Mouse (Mus musculus) monocyte, adult 5-6 weeks (primary cell): ENCODE measurements around the gene Man2a2. TPM values are rescaled to one million over a fixed set of nuclear protein-coding genes. Genes with fewer than 3 reads are reported as not detected.
"Not testable (repeated sequence)": the region's sequence is repeated elsewhere in the genome, so short reads cannot be mapped to it uniquely, and the experiment has no call there.

Experiments used
- ATAC-seq: fragments of 153-309, 156-312 bp; replicated peaks from 2 replicates; pipeline ENCODE4 v1.8.0; 2017; ENCODE audit warnings: mild to moderate bottlenecking; ENCODE audit not compliant: low TSS enrichment, insufficient number of reproducible peaks, severe bottlenecking, poor library complexity, low FRiP score
- total RNA-seq: library from RNA; stranded (forward); fragments of 200-1000, 200-491, 200-594 nt; gene quantifications from 3 replicates; pipeline ENCODE4 v1.2.3, GENCODE M21; 2017

Man2a2 gene
- total RNA-seq, 1 experiment from 2014 or later: 18.0 TPM

DNA sequence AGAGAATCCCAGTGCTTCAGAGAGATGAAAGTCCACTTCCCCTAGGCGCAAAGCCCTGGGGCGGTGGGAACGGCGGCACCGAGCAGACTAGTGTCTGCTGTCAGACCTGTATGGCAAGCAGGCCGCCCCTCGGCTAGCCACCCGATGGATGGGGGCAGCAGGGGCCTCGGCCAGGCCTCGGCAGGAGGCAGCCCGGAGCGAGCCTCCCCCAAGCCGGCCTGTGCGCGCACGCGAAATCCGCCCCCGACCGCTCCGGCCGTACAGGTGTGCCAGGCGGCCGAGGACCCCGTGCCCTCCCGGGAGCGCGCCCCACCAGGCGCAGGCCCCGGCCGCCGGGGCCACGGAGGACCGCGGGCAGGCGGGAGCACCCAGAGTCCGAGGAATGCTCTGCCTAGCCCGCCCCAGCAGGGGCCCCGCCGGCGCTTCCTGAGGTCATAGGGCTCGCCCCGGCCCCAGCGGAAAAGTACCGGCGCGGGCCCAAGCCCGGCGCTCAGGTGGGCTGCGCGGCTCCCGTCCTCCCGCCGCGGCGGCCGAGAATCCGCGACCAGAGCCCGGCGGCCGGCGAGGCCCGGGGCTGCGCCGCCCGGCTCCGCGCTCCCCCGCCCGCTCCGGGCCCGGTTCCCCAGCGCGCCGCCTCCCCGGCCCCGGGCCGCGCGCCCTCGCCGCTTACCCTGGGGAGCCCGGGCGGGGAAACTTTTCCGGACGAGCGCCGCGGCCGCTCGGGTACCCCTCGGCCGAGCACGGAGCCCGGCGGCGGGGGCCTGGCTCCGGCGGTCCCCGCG, 30.9 kb upstream of the Man2a2 start:
- no peak for ATAC-seq

DNA sequence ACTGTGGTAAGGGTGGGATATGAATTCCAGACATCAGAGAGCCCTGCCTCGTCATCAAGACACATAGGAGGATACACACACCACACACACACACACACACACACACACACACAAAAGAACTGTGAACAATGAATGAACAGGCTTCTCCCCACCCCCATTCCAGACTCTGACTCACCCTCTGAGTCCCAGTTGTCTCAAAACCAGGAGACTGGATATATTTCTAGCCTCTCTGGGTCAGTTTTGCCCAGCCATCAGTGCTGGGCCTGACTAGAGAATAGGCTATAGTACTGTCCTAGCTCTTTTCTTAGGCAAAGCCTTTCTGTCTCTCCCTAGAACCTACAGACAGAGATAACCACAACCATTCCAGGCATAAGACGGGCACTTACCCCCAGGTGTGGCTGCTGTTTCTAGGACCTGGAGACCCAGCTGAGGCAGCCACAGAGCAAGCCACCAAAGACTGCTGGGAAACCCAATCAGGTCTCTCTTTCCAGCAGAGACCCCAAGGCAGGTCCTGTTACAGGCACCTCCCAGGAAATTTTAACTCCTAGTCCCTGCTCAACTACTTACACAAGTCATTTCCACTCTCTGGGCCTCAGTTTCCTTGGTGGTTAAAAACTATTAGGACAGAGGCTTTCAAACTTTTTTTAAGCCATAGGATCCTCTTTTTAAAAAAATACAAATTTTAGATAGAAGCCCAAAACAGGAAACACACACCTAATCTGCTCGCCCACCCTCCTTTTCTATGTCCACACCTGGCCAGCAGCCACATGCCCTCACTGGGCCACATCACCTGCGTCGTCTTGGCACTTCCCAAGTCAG, 30.1 kb upstream of the Man2a2 start:
- no peak for ATAC-seq

DNA sequence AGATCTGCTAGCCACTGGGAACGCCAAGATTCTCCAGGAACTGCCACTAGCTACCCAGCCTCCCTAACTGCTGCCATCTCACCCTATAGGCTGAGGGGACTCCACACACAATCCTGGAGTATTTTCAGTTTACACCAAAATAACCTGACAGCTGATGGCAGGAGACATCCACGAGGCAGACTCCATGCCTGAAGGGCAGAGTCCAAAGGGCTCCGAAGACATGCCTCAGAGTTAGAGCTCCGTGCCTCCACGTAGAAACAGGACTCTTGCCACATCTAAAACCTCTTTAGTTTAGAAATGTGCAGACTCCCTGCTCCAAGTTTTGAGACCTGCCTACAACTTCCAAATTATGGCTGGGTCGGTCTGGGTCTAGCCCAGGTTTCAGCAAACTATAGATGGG, 29.4 kb upstream of the Man2a2 start:
- ATAC-seq: no peak

DNA sequence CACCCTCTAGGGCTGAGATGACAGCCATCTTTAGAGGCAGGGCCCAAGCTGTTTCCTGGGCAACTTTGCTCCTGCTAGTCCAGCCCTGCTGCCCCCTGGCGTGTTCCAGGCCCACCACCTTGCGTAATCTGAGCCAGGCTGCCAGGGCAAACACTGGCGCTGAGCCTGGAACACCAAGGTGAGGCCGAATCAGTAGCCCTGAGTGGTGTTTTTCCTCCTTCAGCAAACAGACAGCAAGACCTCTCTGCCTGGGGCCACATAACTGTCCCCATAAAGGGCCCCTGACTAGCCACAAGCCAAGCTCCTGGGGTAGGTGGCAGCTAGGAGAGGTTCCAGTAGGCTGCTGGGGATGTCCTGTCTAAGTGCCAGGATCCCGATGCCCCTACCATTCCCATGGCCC, 28.9 kb upstream of the Man2a2 start:
- no peak for ATAC-seq

DNA sequence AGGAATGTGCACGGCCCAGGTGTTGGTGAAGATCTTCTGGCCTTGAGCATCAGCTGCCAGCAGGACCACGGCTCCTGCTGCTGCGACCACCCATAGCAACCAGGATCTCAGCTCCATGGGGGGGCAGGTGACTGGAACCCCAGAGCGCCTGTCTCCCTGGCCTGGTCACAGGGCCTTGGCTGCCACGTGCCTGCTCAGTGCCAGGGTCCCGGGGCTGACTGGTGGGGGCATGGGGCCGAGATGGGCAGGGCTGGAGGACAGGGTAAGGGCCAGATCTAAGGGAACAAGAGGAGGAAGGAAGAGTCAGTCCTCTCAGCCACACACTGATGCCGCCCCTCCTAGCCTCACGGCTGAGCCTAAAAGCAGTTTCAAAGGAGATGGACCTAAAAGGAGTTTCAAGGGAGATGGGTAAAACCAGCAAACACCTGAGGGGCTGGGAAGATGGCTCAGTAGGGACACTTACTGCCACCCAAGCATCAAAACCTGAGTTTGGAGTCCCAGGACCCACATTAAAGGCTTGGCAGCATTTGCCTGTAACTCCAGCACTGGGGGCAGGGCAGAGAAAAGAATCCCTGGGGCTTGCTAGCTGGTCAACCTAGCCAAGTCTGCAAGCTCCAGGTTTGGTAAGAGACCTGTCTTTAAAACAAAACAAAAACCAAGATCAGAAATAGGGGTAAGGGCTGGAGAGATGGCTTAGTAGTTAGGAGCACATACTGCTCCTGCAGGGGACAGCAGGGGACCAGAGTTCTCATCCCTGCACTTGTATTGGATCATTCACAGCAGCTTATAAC, 27.7 kb upstream of the Man2a2 start:
- no peak for ATAC-seq

DNA sequence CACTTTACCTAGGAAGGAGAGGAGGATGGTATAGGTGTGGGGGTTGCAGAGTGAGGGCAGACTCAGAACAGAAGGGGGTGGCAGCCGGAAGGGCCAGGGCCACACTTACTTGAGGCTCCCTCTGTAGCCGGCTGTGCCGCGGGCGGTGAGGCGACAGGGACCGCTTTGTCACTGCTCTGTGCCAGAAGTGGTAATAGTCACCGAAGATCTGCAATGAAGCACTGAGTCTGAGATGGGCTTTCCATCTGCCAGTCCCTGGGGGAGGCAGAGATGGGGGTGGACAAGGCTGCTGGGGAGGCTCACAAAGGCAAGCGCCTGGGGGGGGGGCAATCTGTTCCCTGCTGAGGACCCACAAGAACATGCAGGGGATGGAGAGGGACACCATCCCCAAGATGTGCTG, 26.8 kb upstream of the Man2a2 start:
- ATAC-seq: no peak

DNA sequence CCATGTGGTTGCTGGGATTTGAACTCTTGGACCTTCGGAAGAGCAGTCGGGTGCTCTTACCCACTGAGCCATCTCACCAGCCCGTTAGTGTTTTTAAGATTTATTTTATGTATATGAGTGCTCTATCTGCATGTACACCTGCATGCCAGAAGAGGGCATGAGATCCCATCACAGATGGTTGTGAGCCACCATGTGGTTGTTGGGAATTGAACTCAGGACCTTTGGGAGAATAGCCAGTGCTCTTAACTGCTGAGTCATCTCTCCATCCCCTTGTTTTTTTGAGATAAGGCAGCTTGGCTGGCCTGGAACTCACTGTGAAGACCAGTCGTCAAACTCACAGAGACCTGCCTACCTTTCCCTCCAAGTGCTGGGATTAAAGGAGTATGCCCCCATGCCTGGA, 25.3 kb upstream of the Man2a2 start:
- ATAC-seq: not testable (repeated sequence)

DNA sequence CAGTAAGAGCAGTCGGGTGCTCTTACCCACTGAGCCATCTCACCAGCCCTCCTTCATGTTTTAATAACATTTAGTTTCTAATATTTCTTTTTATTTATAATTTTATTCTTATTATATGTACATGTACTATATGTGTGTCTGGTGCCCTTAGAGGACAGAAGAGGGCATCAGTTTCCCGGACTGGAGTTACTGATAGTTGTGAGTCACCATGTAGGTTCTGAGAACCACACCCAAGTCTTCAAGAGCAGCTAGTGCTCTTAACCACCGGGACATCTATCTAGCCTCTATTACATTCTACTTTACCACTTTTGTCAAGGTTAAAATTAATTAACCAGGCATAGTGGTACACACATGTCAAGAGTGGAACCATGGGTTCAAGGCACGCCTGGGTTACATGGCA, 23.4 kb upstream of the Man2a2 start:
- no peak for ATAC-seq

DNA sequence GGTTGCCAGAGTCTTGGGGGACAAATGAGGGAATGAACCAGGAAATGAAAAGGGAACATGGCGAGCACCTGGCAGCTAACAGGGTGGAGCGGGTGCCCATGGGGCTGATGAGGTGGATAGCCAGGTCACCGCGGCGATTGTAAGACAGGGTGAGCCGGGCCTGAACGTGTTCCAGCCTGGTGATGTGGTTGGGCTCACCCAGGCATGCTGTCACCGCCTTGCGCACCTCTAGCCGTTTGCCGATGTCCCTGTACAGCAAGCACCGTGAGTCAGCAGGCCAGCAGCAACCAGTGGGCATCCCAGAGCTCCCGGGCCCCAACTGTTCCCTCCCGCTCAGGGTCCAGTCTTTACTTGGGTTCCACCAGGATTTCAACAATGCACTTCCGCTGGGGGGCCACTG, 20.9 kb upstream of the Man2a2 start:
- ATAC-seq: no peak

DNA sequence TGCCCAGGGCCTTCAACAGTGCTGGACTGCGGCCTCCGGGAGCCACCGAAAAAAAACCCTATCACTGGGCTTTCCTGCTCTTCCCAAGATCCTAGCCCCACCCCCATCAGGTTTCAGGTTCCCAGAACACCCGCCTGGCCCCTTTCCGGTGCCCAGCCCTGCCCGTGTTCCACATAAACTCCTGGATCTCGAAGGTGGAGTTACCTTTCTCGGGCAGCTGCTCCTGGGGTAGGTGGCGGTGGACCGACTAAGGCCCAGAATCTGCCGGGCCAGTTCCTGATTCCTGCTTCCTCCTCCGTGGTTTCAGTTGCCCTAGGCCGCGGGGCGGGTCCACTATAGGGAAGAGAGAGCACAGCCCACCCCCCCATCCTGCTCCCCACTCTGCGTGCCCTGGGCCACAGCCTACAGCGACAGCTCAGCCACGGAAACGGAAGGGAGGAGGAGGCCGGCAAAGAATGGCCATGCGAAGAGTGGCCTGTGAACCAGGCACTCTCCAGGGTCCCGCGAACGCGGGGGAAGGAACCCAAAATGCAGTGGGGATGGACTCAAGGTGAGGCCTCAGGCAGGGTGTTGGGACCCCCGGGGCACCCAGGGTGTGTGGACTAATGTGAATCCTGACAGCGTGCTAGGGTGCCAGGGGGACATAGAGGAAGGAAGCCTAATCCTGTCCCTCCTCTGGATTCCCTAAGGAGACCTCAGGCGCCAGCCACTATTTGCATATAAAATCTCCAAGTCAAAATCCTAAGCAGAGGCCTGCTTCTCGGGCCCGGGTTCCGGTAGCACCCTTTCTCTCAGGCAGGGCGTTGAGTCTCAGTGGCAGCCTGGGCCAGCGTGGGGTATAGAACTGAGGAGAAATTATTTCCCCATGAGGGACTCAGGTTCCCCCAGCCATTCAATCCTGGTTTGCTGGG, 16.7 kb upstream of the Man2a2 start, which contains the start of gene Fes:
Gene Fes, minus strand, starts transcription at position 314 of the 911 bp plus-strand sequence.
- ATAC-seq: peak; percentile 60

DNA sequence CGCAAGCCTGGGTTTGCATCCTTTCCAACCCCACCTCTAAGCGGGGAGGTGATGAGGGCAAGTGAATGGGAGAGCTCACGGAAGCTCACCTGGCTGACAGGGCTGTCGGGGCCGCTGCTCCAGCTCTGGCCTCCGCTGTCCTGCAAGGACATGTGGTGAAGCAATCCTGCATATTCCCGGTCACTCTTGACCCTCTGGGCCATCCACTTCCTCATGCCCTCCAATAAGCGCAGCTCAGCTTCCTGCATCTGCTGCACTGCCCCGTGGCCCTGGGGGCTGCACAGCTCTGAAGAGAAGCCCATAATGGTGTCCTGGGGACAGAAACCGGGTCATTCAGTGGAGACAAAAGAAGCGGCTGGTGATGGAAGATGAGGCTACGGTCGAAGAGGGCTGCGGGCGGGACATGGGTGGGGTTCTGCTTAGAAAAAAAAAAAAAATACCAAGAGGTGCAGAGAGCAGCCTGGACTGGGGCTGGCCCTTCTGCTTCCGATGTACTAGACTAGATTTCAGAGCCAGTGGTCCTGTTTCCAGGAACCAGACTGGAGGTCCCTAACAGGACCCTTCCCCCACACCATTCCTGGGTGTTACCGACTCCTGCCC, 16.0 kb upstream of the Man2a2 start:
- ATAC-seq: peak; percentile 4; the same call in 1 of the 2 replicates

DNA sequence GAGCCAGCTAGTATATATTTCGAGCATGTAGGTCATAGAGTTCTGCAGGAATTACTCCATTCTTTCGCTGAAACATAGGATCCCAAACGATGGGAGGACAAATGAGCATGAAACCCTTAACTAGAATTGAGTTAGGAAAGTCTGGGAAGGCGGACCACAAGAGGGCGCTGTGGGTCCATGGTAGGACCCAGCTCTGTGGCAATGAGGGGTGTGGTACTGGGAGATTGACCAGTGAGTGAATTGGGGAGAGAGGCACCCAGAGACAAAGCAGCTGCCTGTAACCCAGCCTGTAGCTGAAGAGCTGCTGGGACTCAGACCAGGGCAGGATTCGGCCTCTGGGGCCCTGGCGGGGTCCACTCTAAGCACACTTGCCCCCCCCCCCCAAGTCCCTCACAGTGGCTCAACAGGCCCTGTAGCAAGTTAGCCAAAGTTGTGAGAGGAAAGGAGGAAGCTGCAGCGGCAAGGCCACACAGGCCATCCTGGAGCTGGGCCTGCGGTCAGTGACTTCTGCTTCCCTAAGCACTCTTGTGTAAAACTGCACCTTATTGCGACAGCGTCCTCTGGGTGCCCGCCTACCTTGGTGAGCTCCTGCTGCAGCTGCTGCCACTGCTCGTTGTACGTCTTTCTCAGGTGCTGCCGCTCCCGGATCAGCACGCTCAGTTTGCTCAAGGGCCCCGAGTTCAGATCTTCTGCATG, 15.2 kb upstream of the Man2a2 start:
- peak; percentile 79 for ATAC-seq

DNA sequence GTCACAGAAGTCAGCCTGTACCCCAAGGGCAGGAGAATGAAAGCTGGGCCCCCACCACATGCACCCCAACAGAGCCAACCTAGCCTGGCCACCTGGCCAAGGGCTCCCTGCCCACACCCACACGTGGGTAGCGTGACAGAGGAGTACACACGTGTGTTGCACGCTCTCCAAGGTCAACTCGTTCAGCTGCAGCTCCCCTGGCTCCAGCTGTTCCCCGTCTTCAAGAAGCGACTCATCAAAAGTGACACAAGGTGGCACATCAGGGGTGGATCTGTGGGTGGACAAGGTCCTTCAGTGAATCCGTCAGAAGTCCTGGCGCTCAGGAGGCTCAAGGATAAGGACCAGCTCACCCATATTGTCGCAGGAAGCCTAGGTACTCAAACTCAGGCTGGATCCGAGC, 11.7 kb upstream of the Man2a2 start:
- ATAC-seq: no peak

DNA sequence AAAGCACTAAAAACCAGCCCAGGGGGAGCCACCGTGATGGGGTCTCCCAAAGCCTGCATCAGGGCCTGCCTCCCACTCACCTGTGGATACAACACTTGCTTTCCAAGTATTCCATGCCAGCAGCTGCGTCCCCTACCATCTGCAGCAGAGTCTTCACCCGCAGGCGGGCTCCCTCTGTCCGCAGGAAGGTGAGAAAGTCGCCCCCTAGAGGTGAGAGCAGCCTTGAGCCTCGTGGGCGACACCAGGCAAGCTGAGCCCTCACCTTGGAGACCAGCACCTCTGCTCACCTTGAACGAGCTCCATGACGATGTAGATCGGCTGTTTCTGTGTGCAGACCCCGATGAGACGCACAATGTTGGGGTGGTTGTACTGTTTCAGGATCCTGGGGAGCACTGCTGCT, 8.4 kb upstream of the Man2a2 start:
- no peak for ATAC-seq

DNA sequence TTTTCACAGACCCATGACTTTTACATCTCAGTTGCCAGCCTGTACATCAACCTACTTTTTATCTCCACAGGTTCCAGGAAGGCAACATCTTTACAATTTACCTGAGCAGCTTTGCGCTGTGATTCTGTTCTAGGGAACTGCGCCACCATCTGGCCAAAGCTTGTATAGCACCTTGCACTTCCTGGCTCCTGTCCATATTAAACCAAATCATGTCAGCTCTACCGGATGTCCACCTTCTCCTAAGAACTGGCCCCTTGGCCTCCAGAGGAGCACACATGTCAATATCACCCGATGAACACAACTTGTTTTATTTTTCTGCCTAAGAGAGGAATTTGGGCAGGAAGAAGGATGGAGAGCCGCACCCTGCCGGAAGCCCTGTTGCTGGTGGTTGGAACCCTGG, 6.3 kb upstream of the Man2a2 start:
- ATAC-seq: peak; percentile 34; the same call in 1 of the 2 replicates

DNA sequence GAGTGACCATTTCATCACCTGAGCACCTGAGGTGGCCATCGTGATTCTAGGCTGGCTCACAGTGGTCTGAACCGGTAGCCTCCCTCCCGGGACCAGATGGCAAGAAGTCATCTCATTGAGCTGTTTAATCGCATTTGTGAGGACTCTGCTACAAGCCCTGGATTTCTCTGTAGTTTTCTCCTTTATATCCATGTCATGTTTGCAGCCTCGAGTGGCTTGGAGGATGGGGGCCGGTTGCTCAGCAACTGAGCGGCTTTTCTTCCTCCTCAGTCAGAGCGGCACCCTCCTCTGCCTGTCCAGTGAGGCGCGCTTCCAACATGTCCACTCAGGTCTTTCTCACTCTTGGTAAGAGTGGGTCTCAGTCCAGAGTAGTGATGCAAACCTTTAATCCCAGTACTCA, 5.0 kb upstream of the Man2a2 start:
- no peak for ATAC-seq

DNA sequence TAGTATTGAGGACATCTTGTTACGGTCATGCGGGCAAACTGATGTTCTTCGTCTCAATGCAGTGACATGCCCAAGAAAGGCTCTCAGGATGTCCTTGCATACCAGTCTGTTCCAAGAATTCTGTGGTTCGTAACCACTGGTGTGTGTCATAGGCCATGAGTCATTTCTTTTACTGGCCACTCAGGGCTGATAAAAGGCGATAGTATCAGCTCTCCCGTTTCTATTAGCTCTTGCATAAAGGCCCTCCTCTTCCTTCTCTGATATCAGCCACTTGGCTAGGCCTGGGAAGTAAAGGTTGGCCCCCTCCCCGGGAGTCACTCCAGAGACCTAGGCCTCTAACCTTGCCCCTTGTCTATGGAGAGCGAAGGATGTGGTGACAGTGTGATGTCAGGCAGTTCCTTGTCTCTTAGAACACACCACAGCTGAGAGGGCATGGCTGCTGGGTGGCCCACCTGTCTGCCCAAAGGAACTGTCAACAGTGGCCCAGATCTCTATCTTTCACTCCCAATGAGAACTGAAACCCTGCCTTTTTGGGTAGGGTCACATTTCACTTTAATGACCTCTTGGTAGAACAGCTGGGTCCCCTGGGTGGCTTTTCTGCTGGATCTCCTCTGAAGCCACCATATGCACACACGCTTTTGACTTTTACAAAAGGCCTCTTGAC, 4.3 kb upstream of the Man2a2 start:
- ATAC-seq: peak; percentile 9; the same call in 1 of the 2 replicates
